Mouse (Mus musculus) frontal cortex, adult (tissue): ENCODE measurements at regions not wholly inside any gene's neighbourhood (a gene's known extent, or its start where the extent isn't known, plus 50 kb on each side); places are given as distances from the start of the nearest gene placed in this dataset.

ENCODE experiments used
- ATAC-seq: cut with Nextera tagmentation; 2 replicates; pipeline ENCODE4 v1.9.2; 2017; ENCODE audit warnings: mild to moderate bottlenecking, moderate library complexity, mixed read lengths; ENCODE audit not compliant: low TSS enrichment

DNA sequence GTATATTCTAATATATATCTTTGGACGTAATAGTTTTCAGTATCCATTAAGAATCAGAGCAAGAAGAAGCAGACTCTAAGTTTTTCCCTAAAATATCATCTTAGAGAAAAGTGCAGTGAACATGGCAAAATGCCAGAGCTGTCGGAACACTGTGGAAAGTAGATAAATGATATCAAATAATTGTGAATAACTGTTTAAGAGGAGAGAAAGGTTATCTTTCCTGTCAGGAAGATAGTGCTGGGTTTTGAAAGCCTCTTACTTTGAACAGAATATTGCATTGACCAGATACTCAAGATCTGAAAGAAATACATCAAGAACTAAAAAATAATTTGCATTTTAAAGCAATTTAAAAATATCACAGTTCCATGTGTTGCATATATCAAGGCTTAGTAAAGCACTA, 1549.2 kb downstream of the Pcdh18 start:
- no peak for ATAC-seq

DNA sequence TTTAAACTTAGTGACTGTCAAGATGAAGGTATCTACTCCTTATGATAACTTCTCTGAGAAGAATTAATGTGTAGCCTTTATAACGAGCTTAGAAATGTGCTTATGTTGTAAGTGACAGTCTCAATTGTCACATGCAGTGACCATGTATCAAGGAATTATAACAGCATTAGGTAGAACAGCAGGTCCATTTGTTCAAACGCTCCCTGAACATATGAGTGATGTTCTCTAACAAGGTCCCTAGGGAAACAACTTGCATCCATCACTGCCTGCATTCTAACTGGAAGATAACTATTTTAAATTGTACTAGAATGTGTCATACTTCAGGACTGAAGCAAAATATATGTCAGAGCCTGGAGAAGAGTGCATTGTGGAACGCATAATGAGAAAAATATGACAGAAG, 1562.8 kb downstream of the Pcdh18 start:
- no peak for ATAC-seq

DNA sequence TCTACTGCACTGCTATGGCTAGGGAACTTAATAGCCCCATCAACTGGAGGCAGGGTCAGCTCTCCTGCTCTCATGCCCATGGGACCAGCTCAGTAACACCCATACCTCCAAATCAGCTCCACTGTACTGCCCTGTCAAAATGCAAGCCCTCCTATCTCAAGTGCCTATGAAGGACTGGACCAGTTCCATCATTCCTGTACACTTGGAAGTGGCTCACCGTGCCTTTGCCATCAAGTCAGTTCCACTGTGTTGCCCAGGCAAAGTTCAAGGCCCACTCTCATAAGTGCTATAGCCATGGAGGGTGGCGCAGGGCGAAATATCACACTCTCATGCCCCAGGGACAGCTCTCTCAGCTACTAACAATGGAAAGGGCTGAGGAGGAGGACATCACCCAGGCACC, 1612.2 kb downstream of the Pcdh18 start:
- no peak for ATAC-seq

DNA sequence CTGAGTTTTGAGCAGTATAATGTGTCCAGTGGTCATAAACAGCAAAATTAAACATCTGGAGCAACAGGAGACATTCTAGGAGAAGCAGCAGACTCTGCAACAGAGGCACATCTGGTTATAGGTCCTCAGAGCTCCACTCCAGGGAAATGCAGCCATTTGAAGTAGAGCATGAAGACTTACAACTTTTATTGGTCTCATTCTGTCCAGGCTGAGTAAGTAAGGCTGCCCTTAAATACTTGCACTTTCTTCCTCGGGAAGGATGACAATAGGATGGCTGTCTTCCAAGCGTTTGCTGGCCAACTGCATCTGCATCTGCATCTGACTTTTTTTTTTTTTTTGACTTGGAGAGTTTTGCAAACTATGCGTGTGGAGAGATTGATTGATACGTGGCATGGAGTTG, 1622.2 kb downstream of the Pcdh18 start:
- no peak for ATAC-seq

DNA sequence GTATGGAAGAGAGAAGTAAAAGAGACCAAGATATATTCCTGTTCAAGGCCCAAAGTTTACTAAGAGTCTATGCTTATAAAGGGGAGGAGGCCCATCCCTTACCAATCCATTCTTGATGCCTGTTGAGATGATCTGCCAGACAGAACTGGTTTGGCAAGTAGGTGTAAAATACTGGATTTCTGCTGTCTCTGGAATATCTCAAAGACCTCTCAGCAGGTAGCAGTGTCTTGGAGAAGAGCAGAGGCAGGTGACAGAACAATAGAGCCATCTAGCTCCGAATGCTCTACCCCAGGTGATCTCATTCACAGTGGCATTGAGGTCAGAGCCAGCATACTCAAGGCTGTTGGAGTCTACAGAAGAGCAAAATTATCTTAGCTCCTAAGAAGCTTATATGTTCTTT, 1632.9 kb downstream of the Pcdh18 start:
- no peak for ATAC-seq

DNA sequence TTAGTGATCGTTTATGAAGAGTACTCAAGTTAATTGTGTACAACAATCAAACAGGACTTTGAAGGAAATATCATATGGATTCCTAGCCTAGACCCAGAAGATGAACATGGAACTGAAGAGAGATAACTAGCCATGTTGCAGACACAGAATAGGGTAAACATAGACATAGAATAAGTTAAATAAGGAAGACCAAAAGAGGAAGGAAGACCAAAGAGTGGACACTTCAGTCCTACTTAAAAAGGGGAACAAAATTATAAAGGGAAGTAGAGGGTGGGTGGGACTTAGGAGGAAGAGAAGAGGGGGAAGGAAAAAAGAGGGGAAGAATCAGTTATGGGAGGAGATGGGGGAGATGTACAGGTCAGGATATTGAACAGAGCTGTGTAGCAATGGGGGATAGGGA, 1652.8 kb upstream of the Pabpc4l start:
- no peak for ATAC-seq

DNA sequence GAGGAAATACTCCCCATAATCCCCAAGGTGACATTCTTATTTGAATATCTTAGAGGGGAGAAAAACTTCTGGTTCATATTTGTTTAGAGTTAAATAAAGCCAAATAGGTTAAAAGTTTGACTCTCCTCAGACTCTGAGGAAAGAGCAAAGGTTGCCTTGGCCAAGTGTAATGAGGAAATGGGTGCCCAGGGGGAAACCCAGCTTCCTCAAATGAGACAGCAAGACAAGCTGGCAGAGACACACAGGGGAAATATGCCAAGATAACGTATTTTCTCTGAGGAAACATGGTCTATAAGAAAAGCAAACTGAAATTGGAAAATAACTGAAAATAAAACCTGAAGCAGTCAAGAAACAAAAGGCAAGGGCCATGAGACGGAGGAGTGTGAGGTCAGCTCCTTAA, 1632.6 kb upstream of the Pabpc4l start:
- 0 out of 2 replicates have a peak, but pooled peaks have one; percentile 20 for ATAC-seq

DNA sequence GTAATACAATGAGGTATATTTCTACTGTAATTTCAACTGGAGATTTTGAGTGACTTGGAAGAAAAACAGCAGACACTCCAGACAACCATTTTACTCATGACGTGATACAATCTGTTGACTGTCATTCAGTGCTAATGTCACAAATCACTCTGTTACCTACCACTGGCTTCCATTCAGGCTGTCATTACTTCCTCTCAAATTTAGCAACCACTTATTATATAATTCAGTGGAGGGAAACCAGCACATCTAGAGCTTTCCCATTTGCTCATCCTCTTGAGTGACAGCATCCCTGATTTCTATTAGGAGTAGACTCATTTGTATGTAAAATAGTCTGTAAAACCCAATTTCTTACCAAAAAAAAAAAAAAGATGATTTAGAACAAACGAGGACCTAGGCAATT, 1627.3 kb upstream of the Pabpc4l start:
- ATAC-seq: no peak

DNA sequence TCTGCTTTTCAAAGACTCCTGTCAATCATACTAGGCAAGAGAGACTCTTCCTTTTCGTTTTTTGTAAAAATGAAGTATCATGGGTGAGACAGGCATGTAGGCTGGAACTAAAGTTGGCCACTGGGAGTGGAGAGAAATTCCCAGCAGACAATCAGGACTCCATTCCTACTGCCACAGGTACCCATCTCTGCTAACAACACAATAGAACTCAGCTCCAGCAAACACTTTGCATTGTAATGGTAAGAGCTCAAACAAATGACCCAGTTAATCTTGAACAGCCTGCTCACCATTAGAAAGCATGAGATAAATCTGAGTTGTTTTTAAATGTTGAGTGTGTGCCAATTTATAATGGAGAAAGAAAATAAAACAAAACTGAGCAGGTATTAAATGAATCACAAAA, 1620.6 kb upstream of the Pabpc4l start:
- ATAC-seq: no peak
